Mouse (Mus musculus) intestine, postnatal 0 days (tissue): ENCODE measurements around the gene 4931406C07Rik. TPM values are rescaled to one million over a fixed set of nuclear protein-coding genes. Genes with fewer than 3 reads are reported as not detected.

Source experiments
- ATAC-seq: fragments of 200-750 bp; cut with Nextera tagmentation; 2 replicates; pipeline ENCODE4 v1.8.0; 2017; ENCODE audit warnings: mild to moderate bottlenecking, moderate TSS enrichment, moderate library complexity
- H3K27ac ChIP-seq: fragments of 300-500 bp; sonication (generic); 2 replicates; pipeline ENCODE4 v1.5.1; 2014; ENCODE audit warnings: mild to moderate bottlenecking, low read depth, low read length, moderate library complexity
- H3K27me3 ChIP-seq: fragments of 300-500 bp; sonication (generic); replicated peaks from 2 replicates; pipeline ENCODE4 v1.6.1; 2014; ENCODE audit warnings: low read length, mixed read lengths; ENCODE audit not compliant: control insufficient read depth, insufficient read depth
- H3K36me3 ChIP-seq: fragments of 300-500 bp; sonication (generic); 2 replicates; pipeline ENCODE4 v1.6.1; 2014; ENCODE audit warnings: mild to moderate bottlenecking, moderate library complexity; ENCODE audit not compliant: control insufficient read depth, insufficient read depth
- H3K4me1 ChIP-seq: fragments of 300-500 bp; sonication (generic); replicated peaks from 2 replicates; pipeline ENCODE4 v1.6.1; 2014; ENCODE audit warnings: antibody characterized with exemption, low read length, mixed read lengths; ENCODE audit not compliant: control insufficient read depth, insufficient read depth
- H3K4me2 ChIP-seq: fragments of 300-500 bp; sonication (generic); replicated peaks from 2 replicates; pipeline ENCODE4 v1.6.1; 2014; ENCODE audit warnings: low read depth, mild to moderate bottlenecking, moderate library complexity
- H3K4me3 ChIP-seq: fragments of 300-500 bp; sonication (generic); 2 replicates; pipeline ENCODE4 v1.5.1; 2014; ENCODE audit warnings: low read depth, low read length
- H3K9ac ChIP-seq: fragments of 300-500 bp; sonication (generic); 2 replicates; pipeline ENCODE4 v1.6.1; 2014; ENCODE audit warnings: mild to moderate bottlenecking, low read depth, low read length
- H3K9me3 ChIP-seq: fragments of 300-500 bp; sonication (generic); 2 replicates; pipeline ENCODE4 v1.6.1; 2016; ENCODE audit warnings: mixed run types; ENCODE audit not compliant: control insufficient read depth
- CTCF ChIP-seq: sonication (generic); IDR thresholded peaks from 2 replicates; pipeline ENCODE4 v1.5.1; 2016; ENCODE audit warnings: low read depth, mild to moderate bottlenecking, control low read depth, antibody characterized with exemption, moderate library complexity
- WGBS: fragments of 180-500 bp; shearing (Covaris S2); extraction: QIAGEN DNeasy Blood & Tissue Kit; methylation state at CpG from one replicate; pipeline ENCODE4 v1.1.7; 2014; 5-methylcytosine and 5-hydroxymethylcytosine counted together
- polyA plus RNA-seq: library from polyadenylated mRNA; unstranded; fragments of >200 nt; fragmentation: Nextera tagmentation; extraction: Ambion mirVana; gene quantifications from 2 replicates; pipeline ENCODE4 v1.2.1, GENCODE M21; 2015

The 4931406C07Rik gene
- polyA plus RNA-seq, 1 experiment from 2014 or later = 15.4 TPM

- Histone ChIP-seq H3K4me2 (0 out of 2 replicates have a peak overlapping the region, but pooled peaks have one; percentile 46), H3K4me1 (peaks cover 15% of the 10 kb centered on the region), H3K9me3 (no peaks in the 10 kb centered on the region), H3K36me3 (no peaks in the 10 kb centered on the region), H3K27ac (no peak overlapping the region), H3K27me3 (no peaks in the 10 kb centered on the region), H3K9ac (no peak overlapping the region), H3K4me3 (no peak overlapping the region)
- 88% methylated on average over 1 of the region's 1 CpGs for WGBS
- ATAC-seq = no peak
- TF ChIP-seq CTCF = no peak
Observed at GRCm38 (mm10) chr9:15242130-15242529, 64.1 kb downstream of the 4931406C07Rik start.

GRCm38 (mm10) chr9:15241596-15241939 is 64.7 kb downstream of the 4931406C07Rik start:
- ATAC-seq = peak; percentile 46
- H3K4me2 ChIP-seq = peak overlapping the region; percentile 46
- no peak overlapping the region for H3K9ac ChIP-seq
- TF ChIP-seq CTCF = peak; percentile 88
- no peaks in the 10 kb centered on the region for H3K36me3 ChIP-seq
- H3K27ac ChIP-seq = no peak overlapping the region
- no peaks in the 10 kb centered on the region for H3K9me3 ChIP-seq
- no peak overlapping the region for H3K4me3 ChIP-seq
- H3K27me3 ChIP-seq = no peaks in the 10 kb centered on the region
- peaks cover 15% of the 10 kb centered on the region for H3K4me1 ChIP-seq
- 29% methylated on average over 9 of the region's 9 CpGs for WGBS

GRCm38 (mm10) chr9:15240863-15241595 is 65.2 kb downstream of the 4931406C07Rik start:
- no peaks in the 10 kb centered on the region for H3K36me3 ChIP-seq
- H3K27ac ChIP-seq = no peak overlapping the region
- no peak overlapping the region for H3K4me3 ChIP-seq
- H3K9ac ChIP-seq = no peak overlapping the region
- H3K4me1 ChIP-seq = peaks cover 15% of the 10 kb centered on the region
- H3K27me3 ChIP-seq = no peaks in the 10 kb centered on the region
- WGBS = 75% methylated on average over 6 of the region's 6 CpGs
- TF ChIP-seq CTCF = no peak
- H3K9me3 ChIP-seq = no peaks in the 10 kb centered on the region
- no peak overlapping the region for H3K4me2 ChIP-seq
- no peak for ATAC-seq

GRCm38 (mm10) chr9:15240006-15240405 is 66.2 kb downstream of the 4931406C07Rik start:
- peak overlapping the region; percentile 92 for H3K4me2 ChIP-seq
- WGBS = 82% methylated on average over 6 of the region's 6 CpGs
- H3K4me1 ChIP-seq = peaks cover 8% of the 10 kb centered on the region; the same call in 1 of the 2 replicates
- H3K36me3 ChIP-seq = no peaks in the 10 kb centered on the region
- no peak overlapping the region for H3K27ac ChIP-seq
- no peaks in the 10 kb centered on the region for H3K27me3 ChIP-seq
- ATAC-seq = no peak
- H3K9ac ChIP-seq = no peak overlapping the region
- TF ChIP-seq CTCF = no peak
- no peak overlapping the region for H3K4me3 ChIP-seq
- no peaks in the 10 kb centered on the region for H3K9me3 ChIP-seq

- WGBS = 3% methylated on average over 35 of the region's 35 CpGs
- Histone ChIP-seq H3K9ac (peak within 1 kb of the TSS; percentile 59), H3K4me1 (peaks cover 6% of the 10 kb centered on the region; the same call in 1 of the 2 replicates), H3K27me3 (no peaks in the 10 kb centered on the region), H3K9me3 (no peaks in the 10 kb centered on the region), H3K4me2 (peak within 1 kb of the TSS; percentile 92), H3K36me3 (no peaks in the 10 kb centered on the region), H3K27ac (peak within 1 kb of the TSS; percentile 42), H3K4me3 (peak within 1 kb of the TSS; percentile 52)
- ATAC-seq = peak; percentile 70
- TF ChIP-seq CTCF = peak; percentile 69
Observed at GRCm38 (mm10) chr9:15239042-15239925, 67.0 kb downstream of the 4931406C07Rik start, which contains the start of gene Vstm5. Gene Vstm5, plus strand, starts transcription at chr9:15239045.

GRCm38 (mm10) chr9:15238297-15238990 is 67.8 kb downstream of the 4931406C07Rik start:
- TF ChIP-seq CTCF = 0 out of 2 replicates have a peak, but pooled peaks have one; percentile 2
- H3K9ac ChIP-seq = no peak overlapping the region; the same call in 1 of the 2 replicates

More at GRCm38 (mm10) chr9:15238297-15238990, 67.8 kb downstream of the 4931406C07Rik start:
- ATAC-seq = peak; percentile 12; the same call in 1 of the 2 replicates
- Histone ChIP-seq H3K27ac (peak overlapping the region; percentile 42; the same call in 1 of the 2 replicates), H3K4me1 (peaks cover 6% of the 10 kb centered on the region; the same call in 1 of the 2 replicates), H3K36me3 (no peaks in the 10 kb centered on the region), H3K4me3 (peak overlapping the region; percentile 52), H3K4me2 (peak overlapping the region; percentile 92), H3K9me3 (no peaks in the 10 kb centered on the region), H3K27me3 (no peaks in the 10 kb centered on the region)
- 47% methylated on average over 16 of the region's 16 CpGs for WGBS
